Mouse (Mus musculus): ENCODE results near the gene Cdh15. TPM values are rescaled to one million over a fixed set of nuclear protein-coding genes. Genes with fewer than 3 reads are reported as not detected.
A peak's percentile ranks its signal among the peaks of the same experiment; 100 is the strongest.

The Cdh15 gene
- polyA plus RNA-seq (2016; fragmentation: Nextera tagmentation; extraction: Ambion mirVana) = 1.8 and 6.3 TPM in 2 replicates

DNA sequence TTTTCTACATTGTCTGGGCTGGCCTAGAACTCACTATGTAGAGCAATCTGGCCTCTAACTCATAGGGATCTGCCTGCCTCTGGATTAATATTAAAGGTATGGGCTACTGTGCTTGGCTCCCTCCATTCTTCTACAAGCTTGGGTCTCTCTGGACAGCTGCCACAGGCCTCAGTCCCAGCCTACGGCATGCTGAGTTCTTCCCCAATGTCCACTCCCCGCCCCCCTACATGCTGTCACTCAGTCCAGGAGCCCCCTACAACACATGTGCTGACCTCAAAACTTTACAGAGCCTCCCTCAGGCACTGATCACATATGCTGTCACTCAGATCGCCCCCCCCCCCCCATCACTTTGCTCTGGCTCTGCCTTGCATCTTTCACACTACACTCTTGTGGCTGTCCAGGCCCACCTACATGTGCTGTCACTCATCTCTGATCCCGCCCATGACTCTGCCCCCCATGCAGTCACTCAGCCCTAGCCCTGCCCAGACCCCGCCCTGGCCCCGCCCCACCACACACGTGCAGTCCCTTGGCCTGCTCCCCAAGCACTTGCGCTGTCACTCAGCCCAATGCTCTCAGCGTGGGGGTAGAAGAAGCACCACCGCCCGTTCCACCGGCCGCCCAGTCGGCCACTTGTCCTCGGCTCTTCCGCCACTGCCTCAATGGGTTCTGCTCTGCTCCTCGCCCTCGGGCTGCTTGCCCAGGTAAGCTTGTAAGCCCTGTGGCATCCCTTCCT lies at the start of gene Cdh15:
Gene Cdh15, plus strand, starts transcription at position 138 of the 733 bp plus-strand sequence.
- Histone ChIP-seq H3K4me3 (peak within 1 kb of the TSS; percentile 32), H3K4me1 (peaks cover 49% of the 10 kb centered on the region), H3K27me3 (ENCODE audit: low read depth, poor library complexity, severe bottlenecking) (peaks cover 17% of the 10 kb centered on the region), H3K36me3 (no peaks in the 10 kb centered on the region), H3K9me3 (replicated peaks) (no peaks in the 10 kb centered on the region), H3K27ac (peak within 1 kb of the TSS; percentile 58; the same call in 1 of the 2 replicates)
- peak; percentile 75 for DNase-seq (ENCODE audit: low spot score)
- WGBS = 19% methylated on average over 18 of the region's 18 CpGs

DNA sequence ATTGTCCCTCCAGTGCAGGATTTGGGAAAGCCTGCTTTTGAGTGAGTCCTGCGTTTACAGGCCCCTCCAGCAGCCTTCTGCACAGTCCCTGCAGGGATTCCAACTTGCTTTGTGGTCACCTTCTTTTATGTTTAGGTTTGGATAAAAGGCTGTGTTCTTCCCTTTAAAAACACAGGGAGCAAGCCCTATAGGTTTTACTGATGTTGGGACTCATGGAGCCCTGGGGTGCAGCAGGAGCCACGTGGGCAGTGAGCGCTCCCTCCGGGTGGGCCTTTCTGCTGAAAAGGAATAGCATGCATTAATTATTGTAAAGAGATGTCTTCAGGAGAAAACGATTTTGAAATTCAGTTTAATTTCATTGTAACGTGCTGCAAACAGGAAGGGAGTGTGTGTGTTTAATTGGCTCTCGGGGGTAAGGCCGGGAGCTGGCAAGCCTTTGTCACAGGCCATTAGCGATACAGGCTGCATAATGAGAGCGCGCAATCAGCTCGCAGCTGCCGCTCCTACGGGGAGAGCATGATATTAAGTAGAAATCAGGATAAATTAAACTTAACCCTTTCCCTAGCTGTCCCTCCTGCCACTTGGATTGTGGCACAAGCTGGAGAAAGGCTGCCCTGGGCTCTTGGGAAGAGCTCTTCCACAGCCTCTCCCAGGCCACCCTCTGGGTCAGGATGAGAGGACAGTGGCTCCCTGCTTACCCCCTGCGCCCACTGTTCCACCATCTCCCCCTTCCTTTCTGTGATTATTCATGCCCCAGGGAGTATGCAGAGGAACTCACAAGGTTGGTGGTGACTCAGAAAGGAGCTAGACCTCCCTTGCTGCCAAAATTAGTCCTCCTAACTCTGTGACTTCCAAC lies 43.6 kb upstream of the Cdh15 start:
- Histone ChIP-seq H3K9me3 (replicated peaks) (no peaks in the 10 kb centered on the region), H3K27ac (peak overlapping the region; percentile 78), H3K27me3 (ENCODE audit: low read depth, poor library complexity, severe bottlenecking) (no peaks in the 10 kb centered on the region), H3K4me3 (no peak overlapping the region), H3K4me1 (peaks cover 58% of the 10 kb centered on the region), H3K36me3 (peaks cover 20% of the 10 kb centered on the region)
- WGBS = 34% methylated on average over 15 of the region's 15 CpGs
- DNase-seq (ENCODE audit: low spot score) = no peak

DNA sequence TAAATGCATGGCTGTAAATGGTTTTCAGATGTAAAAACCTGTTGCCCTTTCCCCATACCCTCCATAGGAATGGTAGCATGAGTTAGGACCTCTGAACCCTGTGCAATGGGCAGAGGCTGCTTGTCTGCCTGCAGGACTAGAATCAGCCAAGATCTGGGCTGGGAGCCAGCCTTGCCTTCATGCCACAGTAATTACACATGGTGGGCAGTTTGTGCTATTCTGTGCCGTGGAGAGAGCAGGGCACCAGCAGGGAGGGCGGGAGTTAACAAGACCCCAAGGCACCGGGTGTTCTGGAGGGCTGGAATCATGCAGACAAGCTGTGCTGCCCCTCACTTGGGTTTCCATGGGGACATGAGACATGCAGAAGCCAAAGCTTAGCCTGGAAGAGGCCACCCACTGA lies 42.4 kb upstream of the Cdh15 start:
- Histone ChIP-seq H3K4me3 (no peak overlapping the region), H3K36me3 (peaks cover 22% of the 10 kb centered on the region), H3K4me1 (peaks cover 60% of the 10 kb centered on the region), H3K9me3 (replicated peaks) (no peaks in the 10 kb centered on the region), H3K27ac (peak overlapping the region; percentile 78), H3K27me3 (ENCODE audit: low read depth, poor library complexity, severe bottlenecking) (no peaks in the 10 kb centered on the region)
- no peak for DNase-seq (ENCODE audit: low spot score)
- 82% methylated on average over 3 of the region's 3 CpGs for WGBS

DNA sequence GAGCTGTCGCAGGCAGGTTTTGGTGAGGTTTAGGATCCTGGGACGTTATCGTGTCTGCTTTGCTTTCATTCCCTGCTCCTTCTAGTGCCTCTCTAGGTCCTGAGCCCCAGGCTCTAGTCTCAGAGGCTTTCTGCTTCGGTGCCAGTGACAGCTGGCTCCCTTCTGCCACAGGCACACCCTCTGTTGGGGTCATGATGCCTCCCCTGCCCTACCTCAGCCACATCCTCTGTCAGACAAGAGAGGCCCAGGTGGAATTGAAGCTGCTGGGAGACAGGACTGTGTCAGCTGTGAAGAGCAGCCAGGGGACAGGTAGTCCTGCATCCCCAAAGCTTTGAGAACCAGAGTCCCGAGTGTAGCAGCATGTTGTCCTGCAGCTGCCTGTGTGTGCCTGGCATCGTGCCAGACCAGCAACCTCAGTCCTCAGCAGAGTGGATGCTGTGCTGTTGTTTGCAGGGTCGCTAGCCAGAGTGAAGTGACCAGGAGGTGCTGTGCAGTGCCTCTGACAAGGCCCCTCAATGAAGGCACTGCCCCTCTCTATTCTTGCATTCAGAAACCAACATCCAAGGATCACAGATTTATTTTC lies 40.7 kb upstream of the Cdh15 start:
- no peaks in the 10 kb centered on the region for H3K9me3 ChIP-seq (replicated peaks)
- peaks cover 36% of the 10 kb centered on the region for H3K36me3 ChIP-seq
- H3K27ac ChIP-seq = no peak overlapping the region; the same call in none of the 2 replicates
- no peak overlapping the region for H3K4me3 ChIP-seq
- peaks cover 77% of the 10 kb centered on the region for H3K4me1 ChIP-seq
- no peak for DNase-seq (ENCODE audit: low spot score)
- no peaks in the 10 kb centered on the region for H3K27me3 ChIP-seq (ENCODE audit: low read depth, poor library complexity, severe bottlenecking)
- 87% methylated on average over 7 of the region's 7 CpGs for WGBS

DNA sequence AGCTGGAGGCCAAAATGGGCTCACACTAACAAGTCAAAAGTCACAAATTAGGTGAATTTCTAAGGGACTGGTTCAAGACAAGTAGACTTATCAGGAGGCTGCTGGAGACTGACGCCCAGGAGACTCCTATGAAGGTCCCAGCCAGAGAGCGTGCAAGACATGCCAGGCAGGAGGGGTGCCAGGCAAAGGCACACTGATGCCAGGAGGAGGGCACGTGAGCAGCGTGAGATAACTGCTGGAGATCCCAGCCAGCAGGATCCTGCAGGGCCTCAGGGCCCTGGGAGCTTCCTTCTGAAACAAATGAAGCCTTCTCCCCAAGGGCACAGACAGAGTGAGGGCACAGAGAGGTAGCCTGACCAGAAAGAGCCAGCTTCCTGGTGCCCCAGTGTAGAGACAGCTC lies 39.9 kb upstream of the Cdh15 start:
- Histone ChIP-seq H3K36me3 (peaks cover 32% of the 10 kb centered on the region), H3K27me3 (ENCODE audit: low read depth, poor library complexity, severe bottlenecking) (no peaks in the 10 kb centered on the region), H3K9me3 (replicated peaks) (no peaks in the 10 kb centered on the region), H3K4me3 (no peak overlapping the region), H3K4me1 (peaks cover 73% of the 10 kb centered on the region), H3K27ac (peak overlapping the region; percentile 47; the same call in 1 of the 2 replicates)
- no peak for DNase-seq (ENCODE audit: low spot score)
- 89% methylated on average over 4 of the region's 4 CpGs for WGBS

DNA sequence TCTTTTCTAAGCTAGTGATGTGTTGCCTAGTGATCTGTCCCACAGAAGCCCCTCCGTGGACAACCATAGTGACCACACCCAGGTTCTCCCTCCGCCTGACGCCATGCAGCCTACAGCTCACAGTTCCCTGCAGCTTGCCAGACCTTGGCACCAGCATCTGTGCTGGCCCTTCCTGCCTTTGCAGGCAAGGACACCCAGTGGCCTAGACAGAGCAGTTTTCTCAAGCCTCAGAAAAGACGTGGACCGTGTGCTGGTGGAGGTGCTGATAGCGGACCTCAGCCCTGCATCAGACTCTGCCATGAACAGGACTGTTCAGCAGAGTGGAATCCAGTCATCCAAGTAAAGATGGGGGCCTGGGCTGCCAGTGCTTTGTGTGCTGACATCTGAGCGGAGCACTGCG lies 37.4 kb upstream of the Cdh15 start:
- DNase-seq (ENCODE audit: low spot score) = no peak
- WGBS = 81% methylated on average over 8 of the region's 8 CpGs
- 0 out of 2 replicates have a peak, but pooled peaks cover 3% of the 10 kb centered on the region for H3K27me3 ChIP-seq (ENCODE audit: low read depth, poor library complexity, severe bottlenecking)
- H3K27ac ChIP-seq = 0 out of 2 replicates have a peak overlapping the region, but pooled peaks have one; percentile 21
- H3K4me3 ChIP-seq = no peak overlapping the region
- H3K36me3 ChIP-seq = peaks cover 38% of the 10 kb centered on the region
- H3K4me1 ChIP-seq = peaks cover 61% of the 10 kb centered on the region
- no peaks in the 10 kb centered on the region for H3K9me3 ChIP-seq (replicated peaks)

DNA sequence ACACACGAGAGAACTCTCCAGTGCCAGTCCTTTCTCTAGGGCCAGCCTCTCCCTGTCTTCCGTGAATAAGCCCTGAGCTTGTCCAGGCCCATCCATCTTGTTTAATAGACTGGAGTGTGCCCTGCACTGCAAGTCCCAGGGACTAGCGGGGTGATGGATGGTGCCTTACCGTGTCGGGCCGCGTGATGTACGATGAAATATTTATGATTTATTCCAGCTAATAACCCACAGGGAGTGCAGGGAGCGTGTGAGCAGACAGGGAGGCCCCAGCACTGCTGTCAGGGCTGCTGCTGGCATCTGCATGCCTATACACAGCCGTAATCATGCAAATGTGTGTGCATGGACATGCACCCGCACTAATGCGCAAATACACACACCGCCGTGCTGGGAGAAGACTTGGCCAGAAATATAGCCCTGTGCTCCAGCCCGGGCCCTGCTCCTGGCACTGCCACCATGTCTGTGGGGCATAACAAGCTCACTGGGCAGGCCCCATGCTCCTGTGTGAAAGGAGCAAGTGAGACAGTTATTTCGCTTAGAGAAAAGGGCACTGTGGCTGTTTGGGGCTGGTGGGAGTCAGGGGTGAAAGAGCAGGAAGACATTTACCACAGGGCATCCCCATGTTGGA lies 35.8 kb upstream of the Cdh15 start:
- Histone ChIP-seq H3K27me3 (ENCODE audit: low read depth, poor library complexity, severe bottlenecking) (0 out of 2 replicates have a peak, but pooled peaks cover 3% of the 10 kb centered on the region), H3K36me3 (peaks cover 38% of the 10 kb centered on the region), H3K4me1 (peaks cover 46% of the 10 kb centered on the region), H3K9me3 (replicated peaks) (no peaks in the 10 kb centered on the region), H3K27ac (no peak overlapping the region; the same call in 1 of the 2 replicates), H3K4me3 (no peak overlapping the region)
- WGBS = 87% methylated on average over 16 of the region's 16 CpGs
- DNase-seq (ENCODE audit: low spot score) = no peak

DNA sequence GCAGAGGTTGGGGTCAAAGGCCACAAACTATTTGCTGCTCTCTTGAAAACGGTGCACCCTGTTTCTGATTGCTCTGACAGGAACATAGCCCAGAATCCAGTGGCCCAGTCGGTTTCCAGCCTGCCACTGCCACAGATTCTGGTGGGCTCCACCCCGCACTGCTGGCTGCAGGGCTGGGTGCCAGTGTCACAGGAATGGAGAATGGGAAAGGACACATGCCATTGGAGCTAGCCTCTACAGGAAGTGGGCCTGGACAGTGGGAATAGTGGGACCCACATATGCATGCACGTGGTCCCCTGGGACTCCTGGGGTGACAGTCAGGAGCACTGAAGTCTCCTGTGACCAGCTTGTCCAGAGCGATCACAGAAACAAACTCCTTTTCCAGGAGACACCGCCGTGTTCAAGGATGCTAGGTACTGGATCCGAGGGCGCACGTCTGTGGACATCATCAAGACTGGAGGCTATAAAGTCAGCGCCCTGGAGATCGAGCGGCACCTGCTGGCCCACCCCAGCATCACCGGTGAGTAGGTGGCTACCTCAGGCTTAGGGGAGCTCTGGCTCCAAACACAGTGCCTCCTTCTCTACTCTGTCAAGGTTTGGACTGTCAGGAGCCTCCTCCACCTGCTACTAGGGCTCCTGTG lies 35.0 kb upstream of the Cdh15 start:
- Histone ChIP-seq H3K9me3 (replicated peaks) (no peaks in the 10 kb centered on the region), H3K4me1 (peaks cover 42% of the 10 kb centered on the region), H3K36me3 (peaks cover 45% of the 10 kb centered on the region), H3K27me3 (ENCODE audit: low read depth, poor library complexity, severe bottlenecking) (0 out of 2 replicates have a peak, but pooled peaks cover 8% of the 10 kb centered on the region), H3K4me3 (no peak overlapping the region), H3K27ac (no peak overlapping the region)
- DNase-seq (ENCODE audit: low spot score) = no peak
- 82% methylated on average over 14 of the region's 14 CpGs for WGBS

DNA sequence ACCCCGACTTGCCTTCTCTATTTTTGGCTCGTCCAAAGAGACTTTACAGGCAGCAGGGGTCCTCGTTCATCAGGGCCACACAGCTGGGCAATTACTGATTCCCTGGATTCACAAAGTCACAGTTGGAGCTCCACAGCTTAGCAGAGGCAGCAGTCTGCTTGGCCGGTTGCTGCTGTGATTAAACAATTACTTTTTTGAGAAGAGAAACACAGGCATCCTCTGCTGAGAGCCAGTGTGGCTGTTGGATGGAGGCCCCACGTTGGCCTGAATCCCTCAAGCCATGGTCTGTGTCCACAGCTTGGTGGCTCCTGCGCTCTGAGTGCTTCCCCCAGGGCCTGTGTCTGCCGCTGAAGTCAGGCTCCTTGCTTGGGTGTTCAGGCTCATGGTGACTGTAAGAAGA lies 33.2 kb upstream of the Cdh15 start:
- peaks cover 51% of the 10 kb centered on the region for H3K4me1 ChIP-seq
- peak overlapping the region; percentile 62; the same call in 1 of the 2 replicates for H3K27ac ChIP-seq
- 0 out of 2 replicates have a peak, but pooled peaks cover 8% of the 10 kb centered on the region for H3K27me3 ChIP-seq (ENCODE audit: low read depth, poor library complexity, severe bottlenecking)
- H3K4me3 ChIP-seq = no peak overlapping the region
- peaks cover 45% of the 10 kb centered on the region for H3K36me3 ChIP-seq
- H3K9me3 ChIP-seq (replicated peaks) = no peaks in the 10 kb centered on the region
- DNase-seq (ENCODE audit: low spot score) = no peak
- 48% methylated on average over 7 of the region's 7 CpGs for WGBS

DNA sequence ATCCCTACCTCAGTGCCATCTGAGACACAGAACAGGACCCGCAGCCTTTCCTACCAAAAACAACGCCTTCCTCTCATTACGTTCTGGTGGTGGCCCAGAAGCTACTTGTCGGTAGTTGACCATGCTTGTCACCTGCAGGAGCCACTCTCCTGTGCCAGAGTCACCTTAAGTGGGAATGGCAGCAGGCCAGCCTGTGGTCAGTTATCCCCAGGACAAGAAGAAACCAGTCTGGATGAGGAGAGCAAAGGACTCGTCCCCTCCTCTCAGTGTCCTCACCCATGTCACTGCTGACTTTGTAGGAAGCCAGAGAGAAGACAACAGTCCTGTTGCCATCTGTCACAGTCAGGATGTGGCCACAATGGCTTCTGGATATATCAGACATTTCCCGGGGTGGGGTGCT lies 30.8 kb upstream of the Cdh15 start:
- Histone ChIP-seq H3K4me1 (peaks cover 39% of the 10 kb centered on the region), H3K9me3 (replicated peaks) (no peaks in the 10 kb centered on the region), H3K27ac (no peak overlapping the region), H3K4me3 (no peak overlapping the region), H3K36me3 (peaks cover 30% of the 10 kb centered on the region), H3K27me3 (ENCODE audit: low read depth, poor library complexity, severe bottlenecking) (0 out of 2 replicates have a peak, but pooled peaks cover 8% of the 10 kb centered on the region)
- no peak for DNase-seq (ENCODE audit: low spot score)
- 94% methylated on average over 6 of the region's 6 CpGs for WGBS

DNA sequence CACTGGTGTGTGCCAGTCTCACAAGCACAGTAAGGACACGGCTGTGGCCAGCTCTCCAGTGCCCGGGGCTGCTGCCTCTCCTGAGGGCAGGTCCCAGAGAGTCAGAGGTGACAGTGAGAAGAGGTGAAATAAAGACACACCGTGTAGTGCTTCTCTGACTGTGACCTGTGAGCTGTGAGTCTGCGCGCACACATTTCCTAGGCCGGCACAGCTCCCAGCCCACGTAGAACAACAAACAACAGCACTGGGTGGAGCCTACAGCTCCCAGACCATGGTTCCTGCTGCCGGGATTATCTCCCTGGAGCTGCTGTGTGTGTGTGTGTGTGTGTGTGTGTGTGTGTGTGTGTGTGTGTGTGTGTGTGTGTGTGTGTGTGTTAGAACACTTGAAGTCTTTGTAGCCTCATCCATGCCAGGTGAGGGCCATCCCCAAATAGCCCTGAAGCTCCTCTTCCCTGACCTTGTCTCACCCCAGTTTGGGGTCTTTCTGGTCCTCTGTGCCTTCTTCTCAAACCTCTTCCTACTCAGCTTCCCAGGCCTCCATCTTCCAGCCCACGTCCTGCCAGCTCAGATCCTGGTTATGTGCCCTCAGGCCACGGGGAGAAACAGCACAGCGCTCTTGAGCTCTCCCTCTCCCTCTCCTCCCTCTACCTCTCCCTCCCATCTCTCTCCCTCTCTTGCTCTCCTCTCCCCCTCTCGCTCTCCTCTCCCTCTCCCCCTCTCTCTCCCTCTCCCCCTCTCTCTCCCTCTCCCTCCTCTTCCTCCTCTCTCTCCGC lies 29.9 kb upstream of the Cdh15 start:
- Histone ChIP-seq H3K27ac (peak overlapping the region; percentile 53), H3K36me3 (peaks cover 25% of the 10 kb centered on the region), H3K4me3 (no peak overlapping the region), H3K9me3 (replicated peaks) (no peaks in the 10 kb centered on the region), H3K27me3 (ENCODE audit: low read depth, poor library complexity, severe bottlenecking) (0 out of 2 replicates have a peak, but pooled peaks cover 8% of the 10 kb centered on the region), H3K4me1 (peaks cover 35% of the 10 kb centered on the region)
- WGBS = 54% methylated on average over 13 of the region's 13 CpGs
- no peak for DNase-seq (ENCODE audit: low spot score)
